Mouse (Mus musculus) liver, postnatal 0 days (tissue): ENCODE measurements around the gene Lama4. TPM values are rescaled to one million over a fixed set of nuclear protein-coding genes. Genes with fewer than 3 reads are reported as not detected.

Source experiments
- ATAC-seq: fragments of 200-750 bp; cut with Nextera tagmentation; 2 replicates; pipeline ENCODE4 v1.8.0; 2017; ENCODE audit warnings: mild to moderate bottlenecking, moderate library complexity
- DNase-seq: peaks from one replicate; pipeline ENCODE4 v3.0.0-alpha.2; 2016
- H3K27ac ChIP-seq: fragments of 300-500 bp; sonication (generic); 2 replicates; pipeline ENCODE4 v1.5.1; 2014; ENCODE audit warnings: antibody characterized with exemption, moderate library complexity, mild to moderate bottlenecking, low read depth
- H3K27me3 ChIP-seq: fragments of 300-500 bp; sonication (generic); 2 replicates; pipeline ENCODE4 v1.6.1; 2014; ENCODE audit warnings: low read length, control low read depth, mixed read lengths; ENCODE audit not compliant: insufficient read depth
- H3K36me3 ChIP-seq: fragments of 300-500 bp; sonication (generic); replicated peaks from 2 replicates; pipeline ENCODE4 v1.6.1; 2014; ENCODE audit warnings: mild to moderate bottlenecking, control low read depth, low read length, moderate library complexity, mixed read lengths; ENCODE audit not compliant: insufficient read depth
- H3K4me1 ChIP-seq: fragments of 300-500 bp; sonication (generic); 2 replicates; pipeline ENCODE4 v1.6.1; 2014; ENCODE audit warnings: antibody characterized with exemption, mild to moderate bottlenecking, control low read depth; ENCODE audit not compliant: insufficient read depth
- H3K4me2 ChIP-seq: fragments of 300-500 bp; sonication (generic); 2 replicates; pipeline ENCODE4 v1.6.1; 2014; ENCODE audit warnings: low read depth, mild to moderate bottlenecking, low read length, moderate library complexity, mixed read lengths
- H3K4me3 ChIP-seq: fragments of 300-500 bp; sonication (generic); 2 replicates; pipeline ENCODE4 v1.5.1; 2014; ENCODE audit warnings: low read depth, low read length
- H3K9ac ChIP-seq: fragments of 300-500 bp; sonication (generic); replicated peaks from 2 replicates; pipeline ENCODE4 v1.6.1; 2014; ENCODE audit warnings: mild to moderate bottlenecking, moderate library complexity
- H3K9me3 ChIP-seq: fragments of 300-500 bp; sonication (generic); 2 replicates; pipeline ENCODE4 v1.6.1; 2016; ENCODE audit warnings: mild to moderate bottlenecking, control low read depth, low read length, mixed read lengths
- CTCF ChIP-seq: sonication (generic); IDR thresholded peaks from 2 replicates; pipeline ENCODE4 v1.5.1; 2016; ENCODE audit warnings: antibody characterized with exemption, low read depth
- EP300 ChIP-seq: IDR thresholded peaks from 2 replicates; pipeline ENCODE4 v1.6.1; 2016; ENCODE audit warnings: antibody characterized with exemption, low read depth, mild to moderate bottlenecking
- whole genome bisulfite sequencing: fragments of 180-500 bp; shearing (Covaris S2); extraction: QIAGEN DNeasy Blood & Tissue Kit; methylation state at CpG from one replicate; pipeline ENCODE4 v1.1.7; 2014; ENCODE audit not compliant: insufficient replicate concordance; 5-methylcytosine and 5-hydroxymethylcytosine counted together
- polyA plus RNA-seq: library from polyadenylated mRNA; unstranded; fragments of >200 nt; fragmentation: Nextera tagmentation; extraction: Ambion mirVana; gene quantifications from 2 replicates; pipeline ENCODE4 v1.2.1, GENCODE M21; 2015

The Lama4 gene
- polyA plus RNA-seq, 1 experiment from 2014 or later = 2.4 TPM

- H3K9me3 ChIP-seq = no peaks in the 10 kb centered on the region
- ATAC-seq = no peak
These were observed 38.2 kb downstream of the Lama4 start for GRCm38 (mm10) chr10:39003520-39003919.

GRCm38 (mm10) chr10:39005494-39005893 lies 40.2 kb downstream of the Lama4 start:
- no peak overlapping the region for H3K27ac ChIP-seq

More at GRCm38 (mm10) chr10:39003520-39003919, 38.2 kb downstream of the Lama4 start:
- Histone ChIP-seq H3K36me3 (no peaks in the 10 kb centered on the region), H3K9ac (no peak overlapping the region), H3K4me1 (no peaks in the 10 kb centered on the region), H3K4me2 (no peak overlapping the region), H3K27me3 (no peaks in the 10 kb centered on the region), H3K27ac (no peak overlapping the region), H3K4me3 (no peak overlapping the region)
- TF ChIP-seq CTCF (no peak), EP300 (no peak)
- DNase-seq = no peak

GRCm38 (mm10) chr10:39006433-39007105 lies 41.3 kb downstream of the Lama4 start:
- DNase-seq = no peak
- TF ChIP-seq EP300 (no peak), CTCF (no peak)
- no peaks in the 10 kb centered on the region for H3K4me1 ChIP-seq
- WGBS = 72% methylated on average over 4 of the region's 4 CpGs
- no peak overlapping the region for H3K27ac ChIP-seq
- no peak overlapping the region for H3K9ac ChIP-seq
- no peak overlapping the region for H3K4me2 ChIP-seq
- no peak for ATAC-seq
- H3K36me3 ChIP-seq = no peaks in the 10 kb centered on the region
- no peak overlapping the region for H3K4me3 ChIP-seq
- H3K27me3 ChIP-seq = no peaks in the 10 kb centered on the region
- H3K9me3 ChIP-seq = no peaks in the 10 kb centered on the region

More at GRCm38 (mm10) chr10:39005494-39005893, 40.2 kb downstream of the Lama4 start:
- Histone ChIP-seq H3K4me1 (no peaks in the 10 kb centered on the region), H3K36me3 (no peaks in the 10 kb centered on the region), H3K9ac (no peak overlapping the region), H3K27me3 (no peaks in the 10 kb centered on the region), H3K4me3 (no peak overlapping the region), H3K9me3 (no peaks in the 10 kb centered on the region), H3K4me2 (no peak overlapping the region)
- no peak for ATAC-seq
- WGBS = 63% methylated on average over 8 of the region's 8 CpGs
- no peak for TF ChIP-seq EP300
- no peak for TF ChIP-seq CTCF
- no peak for DNase-seq

GRCm38 (mm10) chr10:39014836-39015235 lies 49.5 kb downstream of the Lama4 start:
- no peak overlapping the region for H3K27ac ChIP-seq
- no peaks in the 10 kb centered on the region for H3K36me3 ChIP-seq
- no peak overlapping the region for H3K9ac ChIP-seq
- DNase-seq = no peak
- no peaks in the 10 kb centered on the region for H3K9me3 ChIP-seq
- no peaks in the 10 kb centered on the region for H3K4me1 ChIP-seq
- no peak overlapping the region for H3K4me3 ChIP-seq
- no peaks in the 10 kb centered on the region for H3K27me3 ChIP-seq
- no peak for ATAC-seq
- H3K4me2 ChIP-seq = no peak overlapping the region
- WGBS = 50% methylated on average over 2 of the region's 2 CpGs
- TF ChIP-seq CTCF = no peak
- no peak for TF ChIP-seq EP300

- TF ChIP-seq CTCF (no peak), EP300 (no peak)
- 59% methylated on average over 4 of the region's 4 CpGs for WGBS
- no peaks in the 10 kb centered on the region for H3K36me3 ChIP-seq
- no peaks in the 10 kb centered on the region for H3K4me1 ChIP-seq
- ATAC-seq (no peak), DNase-seq (no peak)
- H3K27me3 ChIP-seq = no peaks in the 10 kb centered on the region
- H3K4me2 ChIP-seq = no peak overlapping the region
- no peaks in the 10 kb centered on the region for H3K9me3 ChIP-seq
- no peak overlapping the region for H3K9ac ChIP-seq
- H3K27ac ChIP-seq = no peak overlapping the region
- H3K4me3 ChIP-seq = no peak overlapping the region
These were observed 52.7 kb downstream of the Lama4 start for GRCm38 (mm10) chr10:39017986-39018385.

- H3K27me3 ChIP-seq = no peaks in the 10 kb centered on the region
- WGBS = 92% methylated on average over 1 of the region's 1 CpGs
These were observed 53.3 kb downstream of the Lama4 start for GRCm38 (mm10) chr10:39018635-39019034.

More at GRCm38 (mm10) chr10:39018635-39019034, 53.3 kb downstream of the Lama4 start:
- Histone ChIP-seq H3K4me2 (no peak overlapping the region), H3K9me3 (no peaks in the 10 kb centered on the region), H3K4me1 (no peaks in the 10 kb centered on the region), H3K9ac (no peak overlapping the region), H3K36me3 (no peaks in the 10 kb centered on the region), H3K4me3 (no peak overlapping the region), H3K27ac (no peak overlapping the region)
- TF ChIP-seq EP300 (no peak), CTCF (no peak)
- no peak for DNase-seq
- ATAC-seq = no peak
